Mouse (Mus musculus) embryonic fibroblast, embryonic 13.5 days (primary cell): ENCODE measurements around the gene Hgf.

Experiments used
- CTCF ChIP-seq: IDR thresholded peaks from 2 replicates; pipeline ENCODE4 v1.5.1; 2011; ENCODE audit warnings: mild to moderate bottlenecking, control low read depth, low read length, moderate library complexity, borderline replicate concordance; ENCODE audit not compliant: insufficient read depth
- POLR2A ChIP-seq: IDR thresholded peaks from 2 replicates; pipeline ENCODE4 v1.6.1; 2011; ENCODE audit warnings: low read depth, mild to moderate bottlenecking, control low read depth, low read length, moderate library complexity

- TF ChIP-seq POLR2A: no peak
- TF ChIP-seq CTCF: no peak
Observed at GRCm38 (mm10) chr5:16531619-16532277, 21.5 kb upstream of the Hgf start.
